Mouse (Mus musculus) lung, postnatal 25 days (tissue): ENCODE data around the gene Nxnl2.
"Not testable (repeated sequence)": the region's sequence is repeated elsewhere in the genome, so short reads cannot be mapped to it uniquely, and the experiment has no call there.

Experiments
- DNase-seq: peaks from one replicate; pipeline ENCODE4 v3.0.0; 2022; ENCODE audit warnings: low spot score

Gene Nxnl2

GRCm38 (mm10) chr13:51179362-51179761 lies 8.5 kb downstream of the Nxnl2 start:
- no peak for DNase-seq

- DNase-seq = no peak
Measured at GRCm38 (mm10) chr13:51182236-51182635, 11.4 kb downstream of the Nxnl2 start.

GRCm38 (mm10) chr13:51184896-51185295 lies 14.1 kb downstream of the Nxnl2 start:
- no peak for DNase-seq

DNA sequence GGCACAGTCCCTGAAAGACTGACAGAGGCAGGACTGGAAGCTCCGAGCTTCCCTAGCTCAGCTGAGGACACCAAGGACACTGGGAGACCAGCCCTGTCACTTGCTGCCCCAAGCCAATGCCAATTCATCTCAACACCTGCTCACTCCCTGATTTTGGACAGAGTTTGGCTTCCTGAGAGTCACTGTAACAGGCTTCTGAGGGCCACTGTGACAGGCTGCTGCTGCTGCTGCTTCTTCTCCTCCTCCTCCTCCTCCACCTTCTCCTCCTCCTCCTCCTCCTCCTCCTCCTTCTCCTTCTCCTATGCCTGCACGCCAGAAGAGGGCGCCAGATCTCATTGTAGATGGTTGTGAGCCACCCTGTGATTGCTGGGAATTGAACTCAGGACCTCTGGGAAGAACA lies 19.5 kb downstream of the Nxnl2 start:
- DNase-seq = no peak

GRCm38 (mm10) chr13:51191416-51192140 lies 20.8 kb downstream of the Nxnl2 start:
- peak; percentile 27 for DNase-seq

GRCm38 (mm10) chr13:51193893-51194292 lies 23.1 kb downstream of the Nxnl2 start:
- DNase-seq = no peak

- no peak for DNase-seq
Measured at GRCm38 (mm10) chr13:51197699-51198098, 26.9 kb downstream of the Nxnl2 start.

- peak; percentile 34 for DNase-seq
Measured at GRCm38 (mm10) chr13:51198186-51198585, 27.4 kb downstream of the Nxnl2 start.

- DNase-seq = not testable (repeated sequence)
Measured at GRCm38 (mm10) chr13:51201985-51202843, 31.4 kb downstream of the Nxnl2 start.

- DNase-seq = peak; percentile 31
Measured at GRCm38 (mm10) chr13:51202844-51203173, 32.0 kb downstream of the Nxnl2 start.

GRCm38 (mm10) chr13:51203467-51203866 lies 32.6 kb downstream of the Nxnl2 start:
- no peak for DNase-seq

DNA sequence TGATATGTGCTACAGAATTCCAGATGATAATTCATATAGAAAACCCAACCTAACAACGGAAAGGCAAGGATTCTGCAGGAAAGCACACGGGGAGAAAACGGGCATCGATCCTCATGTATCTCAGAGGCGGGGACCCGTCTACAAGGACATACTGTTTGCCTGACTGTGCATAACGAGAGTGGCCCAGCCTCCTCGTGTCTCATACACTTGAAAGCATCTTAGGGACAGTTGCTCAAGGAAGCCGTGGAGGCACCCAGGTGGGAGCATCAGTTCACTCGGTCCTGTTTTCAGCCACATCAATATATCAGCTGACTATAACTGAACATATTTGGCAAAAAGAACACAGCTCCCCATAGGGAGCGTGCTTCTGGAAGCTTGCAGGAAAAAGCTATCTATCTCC lies 33.3 kb downstream of the Nxnl2 start:
- not testable (repeated sequence) for DNase-seq

DNA sequence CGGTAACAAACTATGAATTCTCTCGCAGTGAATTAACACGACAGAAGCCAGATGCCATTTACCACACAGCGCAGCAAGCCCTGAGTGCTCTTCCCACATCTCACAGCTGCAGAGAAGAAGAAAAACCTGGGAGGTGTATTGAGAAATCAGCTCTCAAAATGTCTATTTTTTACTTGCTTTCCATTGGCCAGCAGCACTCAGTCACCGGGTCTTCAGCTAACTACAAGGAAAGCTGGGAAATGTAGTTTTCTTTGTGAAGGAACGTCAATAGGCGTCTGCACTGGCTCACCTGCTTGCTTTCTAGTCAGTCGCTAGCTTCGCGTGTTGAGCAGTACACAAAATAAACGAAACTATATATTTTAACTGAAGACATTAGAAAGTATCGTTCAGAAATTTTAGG lies 37.1 kb downstream of the Nxnl2 start:
- no peak for DNase-seq

DNA sequence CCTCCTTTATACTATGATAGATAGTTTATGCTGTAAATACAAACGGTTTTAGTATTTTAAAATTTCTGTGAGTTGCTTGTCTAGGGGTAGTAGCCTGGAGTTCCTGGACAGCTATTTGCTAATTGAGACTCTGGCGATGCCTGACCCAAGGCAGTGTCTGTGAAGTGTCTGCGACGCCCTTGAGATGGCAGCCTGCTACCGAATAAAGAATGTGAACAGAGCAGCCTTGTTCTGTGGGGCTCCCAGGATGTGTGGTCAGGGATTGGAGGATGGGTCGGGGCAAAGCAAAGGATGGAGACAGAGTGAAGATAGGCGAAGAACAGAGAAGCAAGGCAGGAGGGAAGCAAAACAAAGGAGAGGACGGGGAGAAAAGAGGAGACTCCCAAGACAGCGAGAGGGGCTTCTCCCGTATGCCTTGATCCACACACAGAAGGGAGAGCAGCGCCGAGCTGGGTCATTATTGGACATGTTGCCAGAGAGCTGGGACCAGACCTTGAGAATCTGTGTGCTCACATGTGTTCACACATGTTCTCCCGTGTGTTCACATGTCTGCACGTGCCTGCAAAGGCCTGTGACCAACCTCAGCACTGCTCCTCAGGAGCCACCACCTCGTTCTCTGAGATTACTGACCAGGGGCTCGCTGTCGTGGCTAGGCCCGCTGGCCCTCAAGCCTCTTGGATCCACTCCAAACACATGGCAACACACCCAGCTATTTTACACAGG lies 37.7 kb downstream of the Nxnl2 start:
- no peak for DNase-seq

DNA sequence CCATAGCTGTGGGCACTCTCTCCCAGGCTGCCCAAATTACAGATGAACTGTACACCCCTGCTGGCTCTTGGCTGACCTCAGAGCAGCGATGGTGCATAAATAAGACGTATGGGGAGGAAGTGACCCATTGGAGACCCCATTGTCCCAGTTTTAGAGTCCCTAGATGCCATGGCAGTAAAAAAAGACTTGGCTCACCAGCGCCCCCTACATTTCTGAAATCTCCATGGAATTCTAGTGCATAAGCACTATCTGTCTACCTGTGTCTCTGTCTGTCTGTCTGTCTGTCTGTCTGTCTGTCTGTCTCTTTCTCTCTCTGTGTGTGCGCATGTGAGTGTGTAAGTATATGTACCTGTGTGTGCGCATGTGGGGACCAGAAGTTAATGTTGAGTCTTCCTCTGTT lies 39.8 kb downstream of the Nxnl2 start:
- no peak for DNase-seq

DNA sequence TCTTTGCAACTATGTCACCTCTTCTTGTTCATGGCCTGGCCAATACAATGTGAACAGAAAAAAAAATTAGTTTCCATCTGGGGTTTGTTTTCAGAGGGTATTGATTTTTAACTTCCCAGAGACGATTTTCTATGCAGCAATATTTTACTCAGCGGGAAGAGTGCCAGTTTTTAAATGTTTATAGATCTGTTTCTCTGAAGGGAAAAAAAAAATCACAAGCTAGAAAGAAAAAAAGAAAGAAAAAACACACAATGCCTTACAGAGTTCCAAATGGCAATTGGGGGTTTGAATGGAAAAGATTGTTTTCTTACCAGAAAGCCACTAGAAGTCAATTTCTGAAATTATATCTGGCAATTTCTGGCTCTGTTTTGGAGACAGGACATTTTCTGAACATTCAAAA lies 43.9 kb downstream of the Nxnl2 start:
- no peak for DNase-seq

- no peak for DNase-seq
Measured at GRCm38 (mm10) chr13:51220897-51221296, 50.1 kb downstream of the Nxnl2 start.

DNA sequence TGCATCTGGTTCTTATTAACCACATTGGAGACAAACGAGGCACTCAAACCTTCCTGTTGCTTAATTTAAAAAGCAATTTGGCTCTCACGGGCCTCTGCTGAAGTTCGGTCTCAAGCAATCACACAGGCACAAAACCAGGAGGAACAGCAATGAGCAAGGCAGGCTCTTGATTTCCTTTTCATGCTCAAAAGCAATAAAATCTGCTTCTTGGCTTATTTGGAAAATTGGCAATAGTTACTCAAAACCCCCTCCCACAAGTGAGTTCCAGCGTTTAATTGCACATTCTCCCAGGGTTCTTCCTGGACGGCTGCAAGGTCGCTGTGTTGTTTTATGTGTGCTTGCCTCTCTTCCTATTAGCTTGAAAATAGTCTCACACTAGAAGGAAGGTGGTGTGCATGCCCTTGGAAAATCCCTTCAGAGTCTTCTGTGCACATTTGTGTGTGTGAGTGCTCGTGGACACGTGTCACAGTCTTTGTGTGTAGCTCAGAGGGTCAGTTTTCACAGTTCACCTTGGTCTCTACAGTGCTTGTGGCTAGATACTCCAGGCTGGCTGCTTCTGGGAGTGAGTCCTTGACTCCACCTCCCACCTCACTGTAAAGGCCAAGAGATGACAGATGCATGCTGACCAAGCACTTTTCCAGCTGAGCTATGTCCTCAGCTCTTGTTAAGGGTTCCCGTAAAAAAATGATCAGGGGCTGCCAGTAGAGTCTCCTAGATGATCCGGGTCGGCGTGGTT lies 50.8 kb downstream of the Nxnl2 start:
- DNase-seq = no peak
